Mouse (Mus musculus) spleen, postnatal 4 days (tissue): ENCODE data around the gene Ppp1r1a.

Experiments used
- DNase-seq, 2 experiments: peaks; one replicate each; pipeline ENCODE4 v3.0.0; 2022; ENCODE audit warnings: low spot score in 2 of 2

Gene Ppp1r1a

DNA sequence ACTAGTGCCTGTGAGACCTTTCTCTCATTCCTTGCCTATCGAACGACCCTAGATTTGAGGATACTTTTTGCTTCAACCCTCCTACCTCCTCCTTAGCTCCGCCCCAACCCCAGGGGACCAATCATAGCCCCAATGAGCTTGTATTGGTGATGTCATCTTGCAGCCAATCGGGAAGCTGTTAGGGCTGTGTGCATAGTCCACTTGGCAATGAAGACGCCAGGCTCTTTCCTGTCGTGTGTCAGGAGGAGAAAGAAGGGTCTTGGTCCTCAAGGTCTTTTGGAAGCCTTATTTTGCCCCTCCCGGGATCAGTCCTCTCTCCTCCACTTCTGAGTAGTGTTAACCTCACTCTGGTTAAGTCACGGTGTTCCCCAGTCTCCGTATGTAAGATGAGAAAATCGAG, 23.7 kb downstream of the Ppp1r1a start:
- peak; percentile 37 to 67 for DNase-seq

GRCm38 (mm10) chr15:103513621-103514031, 24.2 kb downstream of the Ppp1r1a start:
- DNase-seq, result no peak

- no peak for DNase-seq
Measured at GRCm38 (mm10) chr15:103511652-103512051, 26.2 kb downstream of the Ppp1r1a start.

- no peak for DNase-seq
Measured at GRCm38 (mm10) chr15:103509317-103509716, 28.5 kb downstream of the Ppp1r1a start.

GRCm38 (mm10) chr15:103503660-103504059, 34.1 kb downstream of the Ppp1r1a start:
- no peak for DNase-seq

DNA sequence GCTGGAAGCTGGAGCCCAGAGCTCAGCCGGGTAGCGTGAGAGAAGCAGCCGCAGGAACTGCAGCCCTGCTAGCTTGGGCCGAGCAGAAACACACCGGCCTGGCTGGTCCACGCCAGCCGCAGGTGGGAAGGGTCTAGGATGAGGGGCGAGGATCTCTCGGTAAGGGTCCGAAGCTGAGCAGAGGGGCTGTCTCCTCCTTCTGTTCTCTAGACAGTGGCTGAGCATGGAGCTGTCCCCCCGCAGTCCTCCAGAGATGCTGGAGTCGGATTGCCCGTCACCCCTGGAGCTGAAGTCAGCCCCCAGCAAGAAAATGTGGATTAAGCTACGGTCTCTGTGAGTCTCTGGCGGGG, 34.6 kb downstream of the Ppp1r1a start:
- DNase-seq, result no peak

DNA sequence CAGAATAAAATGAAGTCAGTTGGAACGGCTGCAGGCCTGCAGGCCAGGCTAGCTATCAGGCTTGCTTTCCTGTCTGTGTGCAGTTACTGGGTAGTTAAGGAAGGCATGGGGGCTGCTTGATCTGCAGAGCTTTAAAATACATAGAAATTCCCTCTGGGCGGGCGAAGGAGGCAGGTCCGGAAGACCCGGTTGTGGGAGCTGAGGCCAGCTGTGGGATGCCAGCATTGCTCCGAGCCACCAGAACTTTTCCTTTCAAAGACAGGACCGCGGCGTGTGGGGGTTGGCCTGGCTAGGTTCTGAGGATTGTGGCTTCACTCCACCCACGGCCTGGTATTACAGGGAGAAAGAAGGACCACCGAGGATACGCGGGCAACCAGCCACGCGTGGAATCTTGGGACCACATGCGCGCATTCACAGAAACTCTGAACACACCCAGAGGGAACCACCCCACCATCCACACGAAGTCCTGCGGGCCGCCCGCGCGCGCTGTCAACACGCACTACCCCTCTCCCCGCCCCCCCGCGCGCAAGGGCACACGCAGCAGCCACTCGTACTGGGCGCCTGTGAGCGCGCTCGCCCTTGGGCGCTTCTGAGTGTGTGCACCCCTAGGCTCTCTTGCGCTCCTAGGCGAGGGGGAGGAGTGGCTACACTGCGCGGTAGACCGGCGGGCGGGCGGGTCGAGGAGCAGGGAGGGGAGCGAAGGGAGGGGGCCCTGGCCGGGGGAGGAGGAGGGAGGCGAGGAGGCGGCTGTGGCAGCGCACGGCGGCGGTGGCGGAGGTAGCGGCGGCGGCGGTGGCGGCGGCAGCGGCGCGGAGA, 35.2 kb downstream of the Ppp1r1a start, which contains the start of gene Pde1b:
Pde1b (plus strand) TSS at position 600 of the 816 bp plus-strand sequence.
- DNase-seq, result peak; percentile 30 to 72

DNA sequence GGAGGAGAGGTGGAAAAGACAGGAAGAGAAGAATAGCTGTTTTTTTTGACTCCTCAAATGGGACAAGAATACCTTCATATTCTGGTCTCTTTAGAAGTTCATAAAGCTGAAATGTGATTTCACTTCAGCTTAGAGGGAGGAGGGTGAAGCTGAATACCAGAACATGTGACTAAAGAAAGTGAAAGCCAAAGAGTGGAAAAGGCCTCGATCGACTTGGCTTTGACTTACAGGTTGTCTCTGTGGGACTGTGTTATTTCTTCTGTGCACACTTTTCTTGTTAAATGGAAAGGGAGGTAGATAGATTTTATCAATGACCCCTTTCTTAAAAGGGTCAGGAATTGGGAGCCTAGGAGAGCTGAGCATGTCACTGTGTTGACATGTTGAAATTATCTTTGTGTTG, 36.6 kb downstream of the Ppp1r1a start:
- no peak for DNase-seq

DNA sequence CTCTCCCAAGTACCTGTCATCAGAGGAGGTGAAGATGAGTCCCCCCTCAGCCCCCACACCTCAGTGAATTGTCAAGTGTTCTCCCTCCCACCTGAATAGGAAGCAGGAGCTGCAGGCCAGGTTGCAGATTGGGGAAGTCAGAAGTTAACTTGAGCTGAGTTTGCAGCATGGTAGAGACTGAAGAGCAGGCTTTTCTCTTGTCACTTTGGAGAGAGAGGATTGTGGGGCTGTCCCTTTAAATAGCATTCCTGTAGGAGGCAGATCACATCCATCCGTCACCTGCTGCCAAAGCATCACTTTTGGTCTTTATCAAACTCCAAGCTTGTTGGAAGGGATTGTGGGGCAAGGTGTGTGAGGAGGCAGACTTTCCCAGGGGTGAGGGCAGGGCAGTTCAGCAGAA, 37.1 kb downstream of the Ppp1r1a start:
- no peak for DNase-seq

DNA sequence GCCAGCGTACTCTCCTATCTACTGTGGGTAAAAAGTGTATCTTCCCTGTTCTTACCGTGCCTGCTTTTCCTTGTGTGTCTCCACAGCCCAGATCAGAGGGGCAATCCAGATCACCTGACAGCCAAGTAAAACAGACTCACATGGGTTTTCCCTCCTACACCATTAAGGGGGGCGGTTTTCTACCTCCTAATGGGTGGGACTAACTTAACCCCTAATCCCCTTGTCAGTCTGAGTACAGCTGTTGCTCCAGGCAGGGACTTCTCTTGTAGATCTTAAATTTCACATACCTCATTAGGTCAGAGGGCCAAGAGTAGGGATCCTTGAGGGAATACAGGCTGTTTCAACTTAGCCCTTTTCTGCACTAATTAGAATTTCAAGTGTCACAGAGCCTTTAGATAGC, 39.6 kb downstream of the Ppp1r1a start:
- no peak for DNase-seq

- DNase-seq, result no peak
Measured at GRCm38 (mm10) chr15:103496204-103497140, 41.3 kb downstream of the Ppp1r1a start.

- no peak for DNase-seq
Measured at GRCm38 (mm10) chr15:103488336-103488735, 49.5 kb downstream of the Ppp1r1a start.

GRCm38 (mm10) chr15:103486658-103487057, 51.1 kb downstream of the Ppp1r1a start:
- no peak for DNase-seq

DNA sequence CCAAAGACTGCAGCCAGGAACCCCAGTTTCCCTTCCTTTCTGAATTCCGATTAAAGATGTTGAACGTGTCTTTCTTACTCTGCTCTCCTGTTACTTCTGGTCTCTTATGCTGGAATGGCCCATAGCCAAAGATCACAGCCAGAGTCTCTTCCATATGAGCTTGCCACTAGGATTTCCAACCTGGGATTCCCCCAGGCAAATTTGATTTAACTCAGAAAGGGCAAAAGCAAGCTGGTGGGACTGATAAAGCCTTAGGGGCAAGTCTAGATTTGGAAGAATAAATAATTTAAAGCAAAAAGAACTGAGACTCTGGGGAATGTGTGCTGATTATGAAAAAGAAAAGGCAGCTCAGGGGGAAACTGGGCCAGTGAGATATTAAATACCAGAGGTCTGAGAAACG, 52.7 kb downstream of the Ppp1r1a start:
- no peak for DNase-seq

DNA sequence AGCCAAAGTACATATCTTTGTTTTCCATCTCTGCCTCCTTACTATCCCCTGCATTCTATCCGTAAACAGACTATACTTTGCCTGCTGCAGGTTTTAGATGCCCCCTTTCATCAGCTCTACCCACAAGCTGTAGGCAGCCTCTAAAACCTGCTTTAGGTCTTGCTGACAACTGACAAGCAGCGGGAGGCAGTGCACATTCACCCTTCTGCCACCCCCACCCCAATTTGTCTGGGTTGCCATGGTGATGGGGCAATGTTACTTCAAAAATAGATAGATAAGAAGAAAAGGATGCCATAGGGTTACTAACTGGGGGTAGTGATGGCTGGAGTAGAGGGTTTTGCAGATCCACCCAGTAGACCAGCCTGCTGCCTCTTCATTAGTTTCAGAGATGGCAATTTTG, 53.3 kb downstream of the Ppp1r1a start:
- no peak for DNase-seq

DNA sequence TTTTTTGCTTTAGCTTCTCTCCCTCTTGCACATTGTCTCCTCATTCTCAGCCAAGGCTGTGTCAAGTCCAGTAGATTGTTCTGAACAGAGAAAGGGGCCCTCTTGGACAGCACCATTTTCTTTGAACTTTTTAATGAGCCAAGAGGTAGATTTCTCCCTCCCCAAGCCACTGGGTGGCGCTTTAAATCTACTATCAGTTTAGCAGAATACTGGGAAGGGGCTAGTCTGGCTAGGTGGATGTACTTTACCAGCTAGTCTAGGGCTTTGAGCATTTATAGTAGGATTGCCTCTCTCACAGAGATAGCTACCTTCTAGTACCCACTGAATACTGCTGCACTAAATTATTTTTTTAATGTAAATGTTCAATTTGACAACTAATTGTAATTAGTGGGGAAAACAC, 55.3 kb downstream of the Ppp1r1a start:
- DNase-seq, result no peak
